Mouse (Mus musculus) liver, postnatal 0 days (tissue): ENCODE measurements around the gene Senp6. TPM values are rescaled to one million over a fixed set of nuclear protein-coding genes. Genes with fewer than 3 reads are reported as not detected.
"Not testable (repeated sequence)": the region's sequence is repeated elsewhere in the genome, so short reads cannot be mapped to it uniquely, and the experiment has no call there.

Experiments
- ATAC-seq: fragments of 200-750 bp; cut with Nextera tagmentation; 2 replicates; pipeline ENCODE4 v1.8.0; 2017; ENCODE audit warnings: mild to moderate bottlenecking, moderate library complexity
- DNase-seq: peaks from one replicate; pipeline ENCODE4 v3.0.0-alpha.2; 2016
- H3K27ac ChIP-seq: fragments of 300-500 bp; sonication (generic); 2 replicates; pipeline ENCODE4 v1.5.1; 2014; ENCODE audit warnings: antibody characterized with exemption, moderate library complexity, mild to moderate bottlenecking, low read depth
- H3K27me3 ChIP-seq: fragments of 300-500 bp; sonication (generic); 2 replicates; pipeline ENCODE4 v1.6.1; 2014; ENCODE audit warnings: low read length, control low read depth, mixed read lengths; ENCODE audit not compliant: insufficient read depth
- H3K36me3 ChIP-seq: fragments of 300-500 bp; sonication (generic); replicated peaks from 2 replicates; pipeline ENCODE4 v1.6.1; 2014; ENCODE audit warnings: mild to moderate bottlenecking, control low read depth, low read length, moderate library complexity, mixed read lengths; ENCODE audit not compliant: insufficient read depth
- H3K4me1 ChIP-seq: fragments of 300-500 bp; sonication (generic); 2 replicates; pipeline ENCODE4 v1.6.1; 2014; ENCODE audit warnings: antibody characterized with exemption, mild to moderate bottlenecking, control low read depth; ENCODE audit not compliant: insufficient read depth
- H3K4me2 ChIP-seq: fragments of 300-500 bp; sonication (generic); 2 replicates; pipeline ENCODE4 v1.6.1; 2014; ENCODE audit warnings: low read depth, mild to moderate bottlenecking, low read length, moderate library complexity, mixed read lengths
- H3K4me3 ChIP-seq: fragments of 300-500 bp; sonication (generic); 2 replicates; pipeline ENCODE4 v1.5.1; 2014; ENCODE audit warnings: low read depth, low read length
- H3K9ac ChIP-seq: fragments of 300-500 bp; sonication (generic); replicated peaks from 2 replicates; pipeline ENCODE4 v1.6.1; 2014; ENCODE audit warnings: mild to moderate bottlenecking, moderate library complexity
- H3K9me3 ChIP-seq: fragments of 300-500 bp; sonication (generic); 2 replicates; pipeline ENCODE4 v1.6.1; 2016; ENCODE audit warnings: mild to moderate bottlenecking, control low read depth, low read length, mixed read lengths
- CTCF ChIP-seq: sonication (generic); IDR thresholded peaks from 2 replicates; pipeline ENCODE4 v1.5.1; 2016; ENCODE audit warnings: antibody characterized with exemption, low read depth
- EP300 ChIP-seq: IDR thresholded peaks from 2 replicates; pipeline ENCODE4 v1.6.1; 2016; ENCODE audit warnings: antibody characterized with exemption, low read depth, mild to moderate bottlenecking
- WGBS: fragments of 180-500 bp; shearing (Covaris S2); extraction: QIAGEN DNeasy Blood & Tissue Kit; methylation state at CpG from one replicate; pipeline ENCODE4 v1.1.7; 2014; ENCODE audit not compliant: insufficient replicate concordance; 5-methylcytosine and 5-hydroxymethylcytosine counted together
- polyA plus RNA-seq: library from polyadenylated mRNA; unstranded; fragments of >200 nt; fragmentation: Nextera tagmentation; extraction: Ambion mirVana; gene quantifications from 2 replicates; pipeline ENCODE4 v1.2.1, GENCODE M21; 2015

The Senp6 gene
- polyA plus RNA-seq, 1 experiment from 2014 or later: 15.7 TPM

DNA sequence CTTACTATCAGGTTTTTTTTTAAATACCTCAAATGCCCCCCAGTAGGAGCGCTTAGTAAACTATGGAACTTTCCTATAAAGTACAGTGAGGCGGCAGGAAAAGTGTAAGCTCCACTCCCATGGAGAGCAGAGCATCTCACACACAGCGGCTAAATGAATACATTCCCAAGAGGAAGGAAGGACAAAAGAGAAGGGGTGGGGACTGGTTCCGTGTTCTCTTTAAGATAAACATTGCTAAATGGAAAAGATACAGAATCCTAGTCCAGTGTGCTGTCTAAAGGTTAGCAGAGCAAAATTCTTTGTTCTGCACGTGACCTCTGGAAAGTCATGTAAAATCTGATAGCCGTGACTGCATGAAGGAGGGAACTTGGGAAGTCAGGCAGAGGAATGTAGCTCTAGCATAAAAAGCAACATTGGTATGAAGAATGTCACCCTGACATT, 40.1 kb upstream of the Senp6 start:
- TF ChIP-seq CTCF (no peak), EP300 (no peak)
- DNase-seq: no peak
- H3K9me3 ChIP-seq: no peaks in the 10 kb centered on the region
- no peak overlapping the region for H3K4me3 ChIP-seq
- peaks cover 3% of the 10 kb centered on the region; the same call in 1 of the 2 replicates for H3K4me1 ChIP-seq
- H3K4me2 ChIP-seq: no peak overlapping the region
- 54% methylated on average over 6 of the region's 6 CpGs for WGBS
- H3K27me3 ChIP-seq: no peaks in the 10 kb centered on the region
- H3K36me3 ChIP-seq: no peaks in the 10 kb centered on the region
- no peak overlapping the region for H3K27ac ChIP-seq
- no peak overlapping the region for H3K9ac ChIP-seq
- ATAC-seq: peak; percentile 73

GRCm38 (mm10) chr9:80037262-80037996, 29.3 kb upstream of the Senp6 start:
- no peak for DNase-seq
- TF ChIP-seq CTCF (no peak), EP300 (no peak)
- H3K4me2 ChIP-seq: no peak overlapping the region
- H3K36me3 ChIP-seq: no peaks in the 10 kb centered on the region
- H3K9ac ChIP-seq: no peak overlapping the region
- no peak overlapping the region for H3K4me3 ChIP-seq
- 72% methylated on average over 13 of the region's 13 CpGs for WGBS
- H3K27me3 ChIP-seq: no peaks in the 10 kb centered on the region
- no peaks in the 10 kb centered on the region for H3K9me3 ChIP-seq
- H3K4me1 ChIP-seq: no peaks in the 10 kb centered on the region
- ATAC-seq: no peak
- H3K27ac ChIP-seq: no peak overlapping the region

GRCm38 (mm10) chr9:80037997-80038383, 28.7 kb upstream of the Senp6 start:
- no peaks in the 10 kb centered on the region for H3K9me3 ChIP-seq
- no peak for DNase-seq
- H3K4me1 ChIP-seq: no peaks in the 10 kb centered on the region
- no peaks in the 10 kb centered on the region for H3K27me3 ChIP-seq
- H3K27ac ChIP-seq: no peak overlapping the region
- H3K9ac ChIP-seq: no peak overlapping the region
- ATAC-seq: no peak
- no peaks in the 10 kb centered on the region for H3K36me3 ChIP-seq
- no peak overlapping the region for H3K4me2 ChIP-seq
- no peak overlapping the region for H3K4me3 ChIP-seq
- TF ChIP-seq EP300 (no peak), CTCF (no peak)

DNA sequence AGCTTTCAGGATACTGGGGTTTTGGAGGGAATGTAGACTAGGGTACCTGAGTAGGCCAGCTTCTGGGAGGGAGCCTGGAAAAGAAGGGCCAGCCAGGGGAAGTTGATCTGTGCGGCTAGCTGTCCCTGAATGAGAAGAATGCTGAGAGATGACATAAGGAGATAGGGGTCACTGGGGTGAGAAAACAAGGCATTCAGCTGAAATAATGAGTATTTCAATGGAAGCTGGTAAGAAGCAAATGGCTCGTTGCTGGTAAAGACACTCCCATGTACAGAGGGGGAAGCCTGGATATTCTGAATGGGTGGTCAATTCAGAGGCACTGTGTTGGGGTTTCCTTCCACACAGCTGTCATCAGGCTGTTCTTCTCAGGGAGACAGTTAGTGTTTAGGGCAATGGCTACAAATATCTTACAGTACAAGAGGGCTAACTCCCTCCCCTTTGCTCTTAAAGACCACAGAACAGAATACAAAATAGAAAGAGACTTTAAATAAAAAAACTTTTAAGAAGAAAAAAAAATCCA, 27.3 kb upstream of the Senp6 start:
- Histone ChIP-seq H3K9ac (no peak overlapping the region), H3K4me2 (no peak overlapping the region), H3K4me1 (no peaks in the 10 kb centered on the region), H3K9me3 (no peaks in the 10 kb centered on the region), H3K27ac (no peak overlapping the region), H3K27me3 (no peaks in the 10 kb centered on the region), H3K4me3 (no peak overlapping the region), H3K36me3 (no peaks in the 10 kb centered on the region)
- ATAC-seq: no peak
- no peak for DNase-seq
- WGBS: 46% methylated on average over 2 of the region's 2 CpGs
- TF ChIP-seq EP300 (no peak), CTCF (no peak)

- not testable (repeated sequence) for H3K4me3 ChIP-seq, ATAC-seq, DNase-seq, H3K4me2 ChIP-seq, H3K9ac ChIP-seq, H3K27ac ChIP-seq, H3K27me3 ChIP-seq, H3K4me1 ChIP-seq, H3K36me3 ChIP-seq, H3K9me3 ChIP-seq
- 81% methylated on average over 4 of the region's 4 CpGs for WGBS
These were observed 22.4 kb upstream of the Senp6 start for GRCm38 (mm10) chr9:80044301-80044700.

GRCm38 (mm10) chr9:80049271-80049670, 17.4 kb upstream of the Senp6 start:
- not testable (repeated sequence) for DNase-seq, H3K9me3 ChIP-seq, H3K27me3 ChIP-seq, H3K36me3 ChIP-seq, H3K4me2 ChIP-seq, H3K4me3 ChIP-seq, H3K27ac ChIP-seq, H3K9ac ChIP-seq, H3K4me1 ChIP-seq, ATAC-seq
- 65% methylated on average over 5 of the region's 5 CpGs for WGBS

DNA sequence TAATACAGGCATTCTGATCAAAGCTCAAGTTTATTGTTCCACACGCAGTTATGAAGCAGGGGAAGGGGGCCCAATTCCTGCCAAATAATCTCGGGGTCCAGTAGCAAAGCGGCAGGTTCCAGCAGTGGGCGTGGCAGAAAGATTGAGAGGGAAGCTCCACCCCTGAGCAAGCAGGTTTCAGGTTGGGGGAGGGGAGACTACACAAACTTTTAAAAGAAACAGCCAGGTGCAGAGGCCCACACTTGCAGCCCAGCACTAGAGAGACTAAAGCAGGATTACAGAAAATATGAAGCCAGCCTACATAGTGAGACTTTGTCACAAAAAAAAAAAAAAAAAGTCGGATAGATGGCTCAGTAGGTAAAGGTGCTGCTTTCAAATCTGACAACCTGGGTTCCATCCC, 13.8 kb upstream of the Senp6 start:
- 66% methylated on average over 5 of the region's 5 CpGs for WGBS
- DNase-seq: no peak
- H3K4me3 ChIP-seq: no peak overlapping the region
- no peak overlapping the region for H3K9ac ChIP-seq
- ATAC-seq: no peak
- H3K27ac ChIP-seq: no peak overlapping the region
- TF ChIP-seq EP300 (no peak), CTCF (no peak)
- H3K36me3 ChIP-seq: no peaks in the 10 kb centered on the region
- no peaks in the 10 kb centered on the region for H3K27me3 ChIP-seq
- H3K4me2 ChIP-seq: no peak overlapping the region
- no peaks in the 10 kb centered on the region for H3K9me3 ChIP-seq
- H3K4me1 ChIP-seq: no peaks in the 10 kb centered on the region
